Mouse (Mus musculus) heart, adult 2 months (tissue): ENCODE data around the gene Pak2.

Experiments
- EP300 ChIP-seq: fragments of 200-500 bp; IDR thresholded peaks from 2 replicates; pipeline ENCODE4 v1.6.1; 2011; ENCODE audit warnings: low read depth, low read length, control low read depth; ENCODE audit not compliant: insufficient read depth
- POLR2A ChIP-seq: fragments of 200-500 bp; IDR thresholded peaks from 2 replicates; pipeline ENCODE4 v1.6.1; 2011; ENCODE audit warnings: mild to moderate bottlenecking, low read depth, low read length, control low read depth; ENCODE audit not compliant: insufficient read depth

DNA sequence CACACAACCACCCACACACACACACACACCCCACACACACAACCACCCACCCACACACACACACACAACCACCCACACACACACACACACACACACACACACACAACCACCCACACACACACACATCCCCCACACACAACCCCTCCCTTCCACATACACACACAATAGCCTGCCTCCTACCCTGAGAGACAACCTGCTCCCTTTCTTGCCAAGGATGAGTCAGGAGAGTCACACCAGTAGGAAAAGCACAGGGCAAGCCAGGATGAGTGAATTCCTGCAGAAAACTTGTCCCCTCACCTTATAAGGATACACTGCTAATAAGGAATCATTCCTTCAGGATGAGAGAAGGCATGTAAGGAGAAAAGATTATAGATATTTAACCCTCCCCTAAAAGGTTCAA lies 85.2 kb downstream of the Pak2 start:
- TF ChIP-seq EP300 = no peak
- TF ChIP-seq POLR2A = no peak
